In genomic region chr5:30678069-30678468, GRCm38 (mm10) we compare ENCODE assay signal across 5 mouse cellular contexts. TPM values are rescaled to one million over a fixed set of nuclear protein-coding genes. Genes with fewer than 3 reads are reported as not detected.
"Had no signal": no experiment of that assay in that cellular context is flagged by ENCODE, and none has a peak within 500 bp of the region (broad histone marks: within the 10 kb centered on the region; RNA-seq: fewer than 3 reads in every experiment).

No protein-coding gene starts in this region.

RNA-seq across cellular contexts. Expression of gene Dpysl5, which starts 33.3 kb away (rescaled TPM):
- total RNA-seq: liver, adult 2 months; megakaryocyte progenitor cell, adult 5-6 weeks; megakaryocyte, adult 5-6 weeks; megakaryocyte-erythroid progenitor cell, adult 5-6 weeks had no signal
- polyA plus RNA-seq: macrophage had no signal
